Mouse (Mus musculus): ENCODE results near the gene Mrps25. TPM values are rescaled to one million over a fixed set of nuclear protein-coding genes. Genes with fewer than 3 reads are reported as not detected.

Gene Mrps25
- total RNA-seq, 2 experiments from 2014 or later: 3.3 to 12.4 TPM

- no peak for ATAC-seq (replicated peaks; ENCODE audit: low FRiP score, poor library complexity, severe bottlenecking)
Observed at GRCm38 (mm10) chr6:92132021-92132911, 51.6 kb downstream of the Mrps25 start.

DNA sequence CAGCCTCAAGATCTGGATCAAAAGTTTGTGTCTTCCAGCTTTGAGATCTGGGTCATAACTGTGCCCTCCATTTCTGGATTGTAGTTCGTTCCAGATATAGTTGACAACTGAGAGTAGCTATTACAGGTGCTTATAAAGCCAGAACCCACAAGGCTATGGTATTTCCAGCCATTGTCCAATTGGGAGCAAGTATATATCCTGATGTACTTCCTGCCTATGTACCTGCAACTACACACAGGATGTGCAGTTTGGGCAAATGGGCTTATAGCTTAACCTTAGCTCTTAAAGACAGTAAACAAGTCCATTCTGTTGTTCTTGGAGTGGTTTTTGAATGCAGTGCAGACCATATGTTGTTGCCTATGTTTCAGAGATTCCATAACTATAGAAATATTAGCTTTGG lies 52.4 kb downstream of the Mrps25 start:
- no peak for ATAC-seq (replicated peaks; ENCODE audit: low FRiP score, poor library complexity, severe bottlenecking)

GRCm38 (mm10) chr6:92126861-92127468 lies 56.9 kb downstream of the Mrps25 start:
- no peak for ATAC-seq (replicated peaks; ENCODE audit: low FRiP score, poor library complexity, severe bottlenecking)

- no peak for ATAC-seq (replicated peaks; ENCODE audit: low FRiP score, poor library complexity, severe bottlenecking)
Observed at GRCm38 (mm10) chr6:92124547-92124946, 59.3 kb downstream of the Mrps25 start.

Other genes with a start within 250 kb of the Mrps25 start
- gene Fgd5, start 205.2 kb downstream of the Mrps25 start, total RNA-seq (2015; ENCODE audit: low replicate concordance): not detected in 2 replicates
- 0.70 TPM in 1 of 2 replicates, not detected in the other for gene Fgd5, start 205.2 kb downstream of the Mrps25 start, total RNA-seq (2017; ENCODE audit: low replicate concordance)
- 15.2 and 17.1 TPM in 2 replicates for gene Nr2c2, start 92.6 kb downstream of the Mrps25 start, total RNA-seq (2015; ENCODE audit: low replicate concordance)
- gene Nr2c2, start 92.6 kb downstream of the Mrps25 start, total RNA-seq (2017; ENCODE audit: low replicate concordance): 19.3 and 25.2 TPM in 2 replicates
- gene Rbsn, start 30.9 kb upstream of the Mrps25 start, total RNA-seq (2015; ENCODE audit: low replicate concordance): 4.6 and 8.1 TPM in 2 replicates
- gene Rbsn, start 30.9 kb upstream of the Mrps25 start, total RNA-seq (2017; ENCODE audit: low replicate concordance): 4.6 and 8.9 TPM in 2 replicates
- gene Trh, start 60.6 kb upstream of the Mrps25 start, total RNA-seq (2015; ENCODE audit: low replicate concordance): not detected in 2 replicates
- gene Trh, start 60.6 kb upstream of the Mrps25 start, total RNA-seq (2017; ENCODE audit: low replicate concordance): not detected in 2 replicates